Comparison of ENCODE assay signal across 30 mouse cellular contexts in genomic region chr6:22147236-22147635, GRCm38 (mm10).
"Had no signal": no experiment of that assay in that cellular context is flagged by ENCODE, and none has a peak within 500 bp of the region (broad histone marks: within the 10 kb centered on the region; RNA-seq: fewer than 3 reads in every experiment).

No protein-coding gene starts in this region.

- H3K4me2 ChIP-seq: limb, embryonic 12.5 days; limb, embryonic 13.5 days; limb, embryonic 15.5 days; liver, embryonic 11.5 days; liver, embryonic 12.5 days; liver, embryonic 13.5 days; liver, embryonic 15.5 days; lung, embryonic 14.5 days; lung, embryonic 15.5 days; midbrain, embryonic 12.5 days; midbrain, embryonic 13.5 days; midbrain, embryonic 15.5 days; neural tube, embryonic 12.5 days had no signal

- H3K36me3 ChIP-seq: liver, embryonic 13.5 days; liver, embryonic 15.5 days; midbrain, embryonic 10.5 days; midbrain, embryonic 12.5 days; midbrain, embryonic 13.5 days; midbrain, embryonic 15.5 days; neural tube, embryonic 12.5 days had no signal

- ATAC-seq: liver, embryonic 12.5 days; liver, postnatal 0 days; lung, postnatal 0 days; midbrain, embryonic 13.5 days; midbrain, embryonic 15.5 days; midbrain, embryonic 16.5 days had no signal

- H3K4me3 ChIP-seq: limb, embryonic 10.5 days; limb, embryonic 12.5 days; limb, embryonic 13.5 days; limb, embryonic 15.5 days; liver, embryonic 12.5 days; liver, embryonic 13.5 days; liver, embryonic 15.5 days; lung, embryonic 15.5 days; megakaryocyte, embryonic 14.5 days; midbrain, embryonic 10.5 days; midbrain, embryonic 12.5 days; midbrain, embryonic 13.5 days; midbrain, embryonic 15.5 days; myocyte; neural tube, embryonic 12.5 days had no signal

- H3K27ac ChIP-seq: limb, embryonic 10.5 days; limb, embryonic 12.5 days; limb, embryonic 13.5 days; limb, embryonic 15.5 days; liver, embryonic 12.5 days; liver, embryonic 13.5 days; liver, embryonic 14.5 days; liver, embryonic 15.5 days; lung, embryonic 15.5 days; macrophage; midbrain, embryonic 10.5 days; midbrain, embryonic 12.5 days; midbrain, embryonic 13.5 days; midbrain, embryonic 15.5 days; neural tube, embryonic 12.5 days had no signal

- DNase-seq: left cerebral cortex, postnatal 4 days; liver; liver, embryonic 13.5 days; liver, postnatal 0 days; lung, adult 18-20 months; lung, adult 2 months; lung, embryonic 14.5 days; lung, postnatal 10 days; lung, postnatal 14 days; lung, postnatal 36 days; lung, postnatal 4 days had no signal

- H3K27me3 ChIP-seq: limb, embryonic 12.5 days; limb, embryonic 13.5 days; limb, embryonic 15.5 days; liver, embryonic 12.5 days; liver, embryonic 13.5 days; liver, embryonic 15.5 days; lung, embryonic 15.5 days; megakaryocyte, embryonic 14.5 days; midbrain, embryonic 12.5 days; midbrain, embryonic 13.5 days; midbrain, embryonic 15.5 days; neural tube, embryonic 12.5 days had no signal

- H3K4me1 ChIP-seq: limb, embryonic 10.5 days; limb, embryonic 12.5 days; limb, embryonic 13.5 days; limb, embryonic 15.5 days; liver, embryonic 12.5 days; liver, embryonic 13.5 days; liver, embryonic 15.5 days; lung, embryonic 15.5 days; midbrain, embryonic 10.5 days; midbrain, embryonic 12.5 days; midbrain, embryonic 13.5 days; midbrain, embryonic 15.5 days; neural tube, embryonic 12.5 days had no signal

- H3K9ac ChIP-seq: limb, embryonic 12.5 days; limb, embryonic 13.5 days; limb, embryonic 15.5 days; liver, embryonic 12.5 days; liver, embryonic 13.5 days; liver, embryonic 14.5 days; liver, embryonic 15.5 days; liver, postnatal 0 days; lung, embryonic 14.5 days; lung, embryonic 15.5 days; midbrain, embryonic 12.5 days; midbrain, embryonic 13.5 days; midbrain, embryonic 15.5 days; neural tube, embryonic 12.5 days had no signal

- H3K9me3 ChIP-seq: limb, embryonic 10.5 days; limb, embryonic 12.5 days; limb, embryonic 13.5 days; limb, embryonic 15.5 days; liver, embryonic 12.5 days; liver, embryonic 13.5 days; liver, embryonic 15.5 days; lung, embryonic 15.5 days; midbrain, embryonic 10.5 days; midbrain, embryonic 12.5 days; midbrain, embryonic 13.5 days; midbrain, embryonic 15.5 days; neural tube, embryonic 12.5 days had no signal
